Mouse (Mus musculus) spleen, adult 18-20 months (tissue): ENCODE measurements around the gene Npvf.

Experiments
- DNase-seq, 2 experiments: peaks; one replicate each; pipeline ENCODE4 v3.0.0; 2022; ENCODE audit warnings: mixed read lengths in 2 of 2

Gene Npvf

GRCm38 (mm10) chr6:50654356-50654755 lies at the start of gene Npvf:
Npvf (minus strand) TSS chr6:50654439.
- no peak for DNase-seq

DNA sequence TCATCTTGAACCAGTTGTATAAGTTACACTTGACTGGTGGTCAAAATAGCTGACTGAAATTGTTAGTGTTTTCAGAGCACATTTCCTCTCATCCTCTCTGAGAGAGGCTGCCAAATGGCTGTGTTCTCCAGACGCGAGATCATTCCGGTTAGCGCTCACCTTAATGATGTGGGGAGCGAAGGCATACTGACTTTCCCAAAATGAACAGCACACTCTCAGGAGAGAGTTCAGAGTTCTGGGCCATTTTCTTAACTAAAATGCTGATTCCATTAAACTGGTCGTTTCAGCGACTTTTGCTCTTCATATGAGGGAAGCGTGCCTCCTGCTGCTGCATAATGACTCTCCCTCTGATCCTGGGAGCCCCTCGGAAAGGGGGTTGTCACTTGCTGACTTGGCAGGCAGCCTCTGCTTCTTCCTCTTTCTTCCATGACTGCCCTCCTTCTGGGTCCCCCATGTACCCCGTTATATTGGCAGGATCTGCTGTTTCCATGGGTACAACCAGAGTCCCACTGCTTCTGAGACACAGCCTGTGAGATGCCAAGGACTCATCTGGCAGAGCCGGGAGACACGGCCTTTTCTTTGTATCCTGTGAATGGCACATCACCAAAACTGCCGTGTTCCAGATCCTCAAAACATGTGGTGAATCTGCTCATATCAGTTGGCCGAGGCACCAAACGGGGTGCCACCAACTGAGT lies 35.0 kb upstream of the Npvf start:
- no peak for DNase-seq

- no peak for DNase-seq
These were observed 30.6 kb upstream of the Npvf start for GRCm38 (mm10) chr6:50684646-50685415.

DNA sequence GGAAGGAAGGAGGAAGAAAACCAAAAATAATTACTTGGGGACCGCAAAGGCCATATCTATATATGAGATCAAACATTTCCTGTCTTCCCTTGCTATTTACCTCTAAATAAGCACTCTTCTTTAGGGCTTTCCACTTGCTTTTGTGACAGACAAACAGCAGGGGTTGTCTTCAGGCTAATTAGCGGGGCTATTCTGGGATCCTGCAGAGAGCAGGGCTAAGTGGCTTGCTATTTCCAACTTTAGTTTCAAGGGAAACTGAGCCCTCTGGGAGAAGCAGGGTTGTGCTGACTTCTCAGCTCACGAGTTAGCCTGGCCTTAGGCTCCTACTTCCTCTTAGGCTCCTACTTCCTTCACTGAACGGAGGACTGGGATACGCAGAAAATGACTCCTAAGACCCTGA lies 27.3 kb upstream of the Npvf start:
- DNase-seq, result no peak

- DNase-seq, result no peak
These were observed 26.3 kb upstream of the Npvf start for GRCm38 (mm10) chr6:50680224-50681215.

DNA sequence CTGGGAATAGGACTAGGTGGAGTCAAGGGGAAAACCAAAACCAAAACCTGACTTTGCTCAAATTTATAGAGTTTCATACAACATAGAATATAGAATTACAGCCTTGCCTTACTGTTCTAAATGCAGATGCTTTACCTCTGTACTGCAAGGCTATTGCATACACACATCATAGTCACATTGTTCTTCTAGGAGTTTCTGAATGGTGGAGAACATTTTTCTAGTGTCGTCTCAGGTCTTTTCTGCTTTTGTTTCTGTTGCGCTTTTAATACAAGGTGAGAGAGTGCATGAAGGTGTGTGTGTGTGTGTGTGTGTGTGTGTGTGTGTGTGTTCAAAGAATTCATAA lies 25.2 kb upstream of the Npvf start:
- no peak for DNase-seq

DNA sequence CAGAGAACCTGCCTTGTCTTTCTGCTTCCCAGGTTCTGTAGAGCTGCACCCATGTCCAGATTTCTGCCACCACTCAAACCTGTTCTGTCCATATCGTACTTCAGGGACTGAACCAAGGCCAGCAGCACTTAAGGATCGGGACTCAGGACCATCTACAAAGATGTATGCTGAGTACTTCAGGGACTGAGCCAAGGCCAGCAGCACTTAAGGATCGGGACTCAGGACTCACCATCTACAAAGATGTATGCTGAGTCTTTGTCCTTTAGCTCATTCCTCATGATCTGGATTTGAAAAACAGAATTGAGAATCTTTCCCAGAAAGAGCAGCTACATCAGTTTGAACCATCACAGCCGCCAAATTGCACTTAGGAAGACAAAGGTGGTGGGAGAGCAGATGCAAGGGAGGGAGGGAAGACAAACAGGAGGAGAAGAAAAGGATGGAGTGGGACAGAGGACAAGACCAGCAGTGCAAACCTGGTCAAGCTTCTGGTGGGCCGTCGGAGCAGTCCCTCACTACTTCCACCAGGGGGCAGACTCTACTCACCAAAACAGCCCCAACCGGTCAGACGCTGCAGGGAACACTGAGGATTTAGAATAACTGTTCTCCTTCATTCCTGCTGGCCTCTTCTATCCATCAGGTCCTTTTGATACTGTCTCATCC lies 24.7 kb upstream of the Npvf start:
- peak; percentile 9 to 36 for DNase-seq

DNA sequence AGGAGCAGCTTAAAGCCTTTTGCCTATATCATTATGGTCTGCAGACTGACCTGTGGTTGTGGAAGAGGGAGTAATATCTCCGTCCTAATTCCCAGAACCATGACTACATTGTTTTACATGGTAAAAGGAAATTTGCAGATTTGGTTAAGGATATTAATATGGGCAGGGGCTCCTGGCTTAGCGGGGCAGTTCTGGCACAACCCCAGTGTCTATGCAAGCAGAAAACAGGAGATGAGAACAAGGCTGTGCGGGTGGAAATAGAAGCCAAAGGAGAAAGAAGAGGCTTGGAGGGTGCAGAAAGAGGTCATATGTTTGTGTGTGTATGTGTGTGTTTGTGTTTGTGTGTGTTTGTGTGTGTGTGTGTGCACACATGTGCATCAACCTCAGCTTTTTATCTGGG lies 17.0 kb upstream of the Npvf start:
- no peak for DNase-seq

- no peak for DNase-seq
These were observed 12.7 kb upstream of the Npvf start for GRCm38 (mm10) chr6:50666937-50667336.

DNA sequence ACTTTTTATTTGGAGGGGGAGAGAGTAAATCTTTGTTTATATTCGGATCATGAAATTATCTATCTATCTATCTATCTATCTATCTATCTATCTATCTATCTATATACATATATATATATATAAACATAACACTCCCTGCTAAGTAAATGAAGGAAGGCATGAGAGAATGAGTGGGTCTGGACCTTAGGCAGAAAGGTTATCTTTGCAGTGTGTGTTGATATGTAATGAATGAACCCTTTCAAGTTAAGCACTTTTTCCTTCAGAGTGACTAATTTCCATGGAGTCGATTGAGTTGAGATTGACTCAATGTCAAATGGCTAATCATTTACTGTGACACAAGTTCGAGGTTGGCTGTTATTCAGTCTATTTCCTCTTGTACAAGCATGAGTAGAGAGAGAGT lies 10.8 kb upstream of the Npvf start:
- DNase-seq, result no peak

- DNase-seq, result no peak
These were observed 10.0 kb upstream of the Npvf start for GRCm38 (mm10) chr6:50664193-50664592.

- no peak for DNase-seq
These were observed 8.8 kb upstream of the Npvf start for GRCm38 (mm10) chr6:50662925-50663583.

DNA sequence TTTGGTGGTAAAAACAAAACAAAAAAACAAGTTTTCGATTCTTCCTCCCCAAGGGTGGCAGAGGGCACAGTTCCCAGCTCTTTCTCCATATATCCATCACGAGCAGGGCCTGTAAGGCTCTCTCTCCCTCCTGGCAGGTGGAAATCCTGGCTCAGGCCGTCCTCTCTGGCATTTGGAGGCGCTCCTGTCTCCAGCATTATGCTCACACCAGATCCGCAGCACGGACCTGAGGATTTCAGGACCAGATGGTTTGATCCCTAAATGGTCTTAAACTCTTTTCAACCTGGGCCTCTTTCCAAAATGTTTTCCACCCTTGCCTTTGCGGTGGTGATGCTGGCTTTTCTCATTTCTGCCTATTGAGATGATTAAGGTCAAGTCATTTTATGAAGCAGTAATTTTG lies 7.5 kb upstream of the Npvf start:
- no peak for DNase-seq

DNA sequence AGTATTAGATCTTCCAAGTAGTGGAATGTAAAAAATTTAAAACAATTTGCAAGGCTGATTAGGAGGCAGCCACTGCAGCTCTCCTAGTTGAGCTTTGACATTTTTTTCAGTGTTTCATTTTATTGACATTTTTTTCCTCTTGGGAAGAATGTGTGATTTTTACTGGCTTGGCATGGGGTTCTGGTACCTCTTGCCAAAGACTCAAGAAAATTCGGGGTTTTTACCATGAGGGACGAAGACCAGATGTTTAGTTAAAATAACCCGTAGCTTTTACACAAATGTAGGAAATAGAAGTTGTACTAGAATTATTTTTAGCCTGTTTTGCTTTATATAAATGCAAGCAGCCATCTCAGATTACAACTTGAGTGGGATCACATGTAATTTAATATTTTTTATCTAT lies 4.2 kb upstream of the Npvf start:
- no peak for DNase-seq

DNA sequence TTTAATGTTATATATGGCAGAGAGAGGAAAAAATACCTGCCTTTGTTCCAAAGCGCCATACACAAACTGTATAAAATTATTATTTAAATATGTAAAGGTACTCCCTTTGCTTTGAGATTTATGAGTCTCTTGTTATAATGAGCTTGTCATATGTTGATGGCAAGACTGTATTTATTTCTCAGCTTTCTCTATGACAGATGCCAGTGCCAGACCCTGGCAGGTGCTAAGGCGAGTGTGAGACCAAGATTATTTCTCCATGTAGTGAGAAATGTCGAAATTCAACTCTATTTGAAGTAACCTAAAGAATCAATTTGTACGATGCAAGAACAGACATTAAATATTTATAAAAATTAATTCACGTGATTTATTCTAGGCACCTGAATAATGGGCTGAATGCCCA lies 3.8 kb upstream of the Npvf start:
- DNase-seq, result no peak

GRCm38 (mm10) chr6:50656426-50656825 lies 2.2 kb upstream of the Npvf start:
- DNase-seq, result no peak

DNA sequence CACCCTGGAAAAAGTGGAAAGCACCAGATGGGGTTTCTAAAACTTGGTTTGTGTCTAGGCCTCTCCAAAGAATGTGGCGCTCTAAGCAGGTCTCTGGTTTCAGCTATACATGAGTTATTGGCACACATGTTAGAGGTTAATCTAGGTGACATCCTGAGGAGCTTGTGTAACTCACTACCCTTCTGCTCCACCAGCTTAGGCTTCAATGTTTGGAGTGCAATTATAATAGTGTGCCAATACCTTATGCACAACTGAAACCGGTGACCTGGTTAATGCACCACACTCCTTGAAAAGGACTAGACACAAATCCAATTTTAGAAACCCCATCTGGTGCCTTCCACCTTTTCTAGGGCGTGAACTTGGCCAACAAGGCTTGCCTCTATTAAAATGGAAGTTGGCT lies 1.7 kb upstream of the Npvf start:
- DNase-seq, result no peak

DNA sequence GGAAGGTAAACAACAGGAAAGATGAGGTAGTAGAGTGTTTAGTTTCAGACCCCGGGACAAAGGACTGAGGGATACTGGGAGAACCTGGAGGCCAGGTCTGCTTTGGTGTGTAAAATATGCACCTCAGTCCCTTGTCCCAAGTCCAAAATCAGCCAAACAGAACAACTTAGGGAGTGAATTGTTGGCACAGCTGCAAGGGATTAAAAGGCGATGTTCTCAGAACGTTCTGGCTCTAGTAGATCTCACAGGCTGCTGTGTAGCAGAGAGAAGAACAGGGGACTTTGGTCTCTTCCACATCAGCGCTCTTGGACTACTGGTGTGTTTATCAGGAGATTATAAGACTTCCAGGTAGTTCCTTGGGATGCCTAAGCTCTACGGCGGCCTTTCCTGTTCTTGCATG lies 6.6 kb downstream of the Npvf start:
- no peak for DNase-seq

DNA sequence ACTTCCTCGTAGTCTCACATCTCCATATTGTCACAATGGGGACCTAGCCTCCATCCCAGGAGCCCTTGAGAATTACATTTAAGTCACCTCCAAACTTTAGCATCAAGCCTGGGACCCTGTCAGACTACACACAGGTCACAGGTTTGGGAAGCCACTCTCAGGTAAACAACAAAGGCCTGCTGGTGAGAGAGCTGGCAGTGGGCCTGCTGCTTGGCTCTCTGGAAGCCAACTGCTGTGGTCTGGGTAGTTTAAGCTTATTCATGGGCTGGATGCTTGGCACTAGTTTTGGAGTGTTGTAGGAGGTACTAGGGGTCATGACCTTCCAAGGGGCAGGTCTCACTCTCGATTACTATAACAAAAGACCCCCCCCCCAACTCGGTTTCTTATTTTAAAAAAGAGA lies 7.6 kb downstream of the Npvf start:
- no peak for DNase-seq

GRCm38 (mm10) chr6:50644701-50645100 lies 9.5 kb downstream of the Npvf start:
- DNase-seq, result no peak

DNA sequence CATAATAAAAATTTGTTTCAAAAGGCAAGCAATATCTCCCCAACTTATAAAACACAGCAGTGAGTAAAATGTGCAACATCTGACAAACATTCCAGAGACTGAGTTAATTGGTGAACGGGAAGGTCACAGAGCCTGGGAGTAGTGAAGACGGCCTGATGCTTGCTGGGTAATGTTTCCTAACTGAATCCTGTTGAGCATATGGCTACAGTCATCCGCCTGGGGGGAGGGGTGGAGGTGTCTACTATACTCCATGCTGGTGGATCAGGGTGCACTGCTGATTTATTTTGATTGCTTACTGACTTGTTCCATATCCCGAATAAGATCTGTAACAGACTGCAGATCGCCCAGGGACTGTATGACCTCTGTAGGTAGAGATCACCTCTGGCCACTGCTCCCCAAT lies 12.3 kb downstream of the Npvf start:
- DNase-seq, result no peak

DNA sequence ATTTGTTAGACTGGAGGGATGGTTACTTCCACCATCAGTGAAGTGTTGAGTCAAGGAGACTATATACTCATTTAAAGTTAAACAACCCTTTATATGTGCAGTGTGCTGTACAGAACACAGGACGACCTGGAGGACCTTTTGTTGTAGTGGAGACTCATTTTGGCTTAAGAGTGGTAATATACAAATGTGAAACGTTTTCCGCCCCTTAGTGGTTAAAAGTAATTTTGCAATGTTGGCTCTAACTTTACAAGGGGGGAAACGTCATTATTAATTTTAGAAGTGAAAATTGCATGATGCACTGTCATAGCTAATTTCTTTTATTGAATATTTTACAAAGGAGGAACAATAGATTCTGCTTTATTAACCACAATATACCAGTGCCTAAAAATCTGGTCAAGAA lies 13.9 kb downstream of the Npvf start:
- DNase-seq, result no peak
